Mouse (Mus musculus) forelimb bud, embryonic 11.5 days (tissue): ENCODE measurements around the gene Nmd3.

Experiments
- DNase-seq: peaks from one replicate; pipeline ENCODE4 v3.0.0-alpha.2; 2012; ENCODE audit warnings: low read depth, low spot score

Gene Nmd3

DNA sequence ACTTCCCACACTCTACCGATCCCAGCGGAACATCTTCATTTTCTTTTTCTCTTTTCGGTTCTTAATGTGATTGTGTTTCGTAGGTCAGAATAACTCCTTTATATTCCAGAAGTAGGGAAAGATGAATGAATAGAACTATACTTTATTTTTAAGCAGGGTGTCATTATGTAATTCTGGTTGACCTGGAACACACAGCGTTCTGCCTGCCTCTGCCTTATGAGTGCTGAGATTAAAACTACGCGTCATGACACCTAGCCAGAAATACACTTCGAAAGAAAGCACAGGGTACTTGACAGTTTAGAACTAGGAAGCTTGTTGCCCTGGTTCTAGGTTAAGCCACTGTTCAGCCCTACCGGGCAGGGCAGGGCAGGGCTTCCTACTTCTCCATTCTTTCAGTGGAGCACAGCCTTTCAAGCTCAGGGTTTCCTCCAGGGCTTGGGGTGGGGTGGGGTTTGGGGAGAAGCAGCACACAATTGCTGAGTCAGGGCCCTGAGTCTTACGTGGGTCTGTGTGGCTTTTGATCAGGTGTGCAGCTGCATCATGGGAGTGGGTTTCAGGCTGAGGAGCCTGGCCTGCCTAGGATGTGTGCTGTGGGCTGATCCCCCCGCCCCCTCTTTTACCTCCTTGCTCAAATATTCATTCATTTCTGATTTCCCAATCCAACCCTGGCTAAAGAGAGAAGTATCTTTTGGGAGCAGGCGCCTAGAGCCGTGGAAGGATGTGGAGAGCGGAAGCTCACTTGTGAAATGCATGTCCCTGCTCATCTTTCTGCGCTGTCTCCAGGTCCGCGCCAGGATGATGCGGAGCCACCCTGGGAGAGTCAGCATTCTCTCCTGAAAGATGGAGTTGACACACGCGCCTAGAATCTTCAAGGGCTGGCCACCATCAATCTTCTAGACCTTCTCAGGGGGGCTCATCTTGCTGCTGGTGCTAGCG, 42.1 kb downstream of the Nmd3 start:
- DNase-seq = no peak

DNA sequence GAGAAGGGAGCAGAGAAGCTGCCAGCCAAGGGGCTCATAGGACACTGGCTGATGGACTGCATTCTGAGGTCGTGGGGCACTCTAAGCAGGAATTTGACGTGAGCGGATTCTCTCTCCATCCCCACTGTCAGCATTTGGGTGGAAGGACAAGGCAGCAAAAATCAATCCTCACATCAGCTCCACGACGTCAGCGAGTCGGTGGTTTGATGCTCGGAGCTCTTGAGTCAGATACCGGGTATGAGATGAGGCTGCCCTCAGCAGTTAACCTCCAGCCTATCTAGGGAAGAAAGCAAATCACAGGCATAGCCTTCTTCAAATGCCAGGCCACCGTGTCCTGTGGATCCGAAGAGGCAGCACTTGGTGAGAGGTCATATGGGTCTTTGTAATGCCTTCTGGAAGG, 43.4 kb downstream of the Nmd3 start:
- no peak for DNase-seq

DNA sequence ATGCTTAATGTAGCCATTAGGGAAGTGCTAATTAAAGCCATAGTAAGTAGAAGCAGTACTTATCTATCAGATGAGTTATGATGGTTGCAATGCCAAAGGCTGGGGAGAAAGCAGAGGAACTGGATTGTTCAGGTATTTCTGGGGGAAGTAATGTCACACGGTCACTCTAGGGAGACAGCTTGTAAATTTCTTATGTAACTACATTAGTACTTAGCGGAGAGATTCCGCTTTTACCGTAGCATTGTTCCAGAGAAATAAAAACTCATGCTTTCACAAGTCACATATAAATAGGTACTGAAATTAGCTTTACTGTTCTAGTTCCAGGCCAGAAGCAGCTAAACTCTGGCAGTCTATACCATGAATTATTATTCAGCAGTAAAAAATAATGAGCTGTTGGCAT, 47.4 kb downstream of the Nmd3 start:
- DNase-seq = no peak

DNA sequence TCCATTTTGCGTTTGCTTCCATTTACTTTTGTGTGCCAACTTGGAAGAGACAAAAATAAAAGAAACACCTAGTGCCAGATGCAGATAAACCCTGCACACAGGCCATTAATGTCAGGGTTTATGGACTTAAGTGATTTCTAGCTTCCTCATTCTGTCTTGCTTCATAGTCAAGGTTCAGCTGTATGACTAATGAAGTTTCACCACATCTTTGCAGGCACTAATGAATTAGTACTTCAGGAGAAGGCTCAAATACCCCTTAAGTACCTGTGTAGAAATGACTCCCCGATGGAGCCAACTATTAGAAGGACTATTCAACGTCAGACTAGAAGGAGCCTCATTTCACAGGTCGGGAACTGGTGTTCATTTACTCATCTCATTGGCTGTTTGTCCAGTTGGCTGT, 51.6 kb downstream of the Nmd3 start:
- no peak for DNase-seq

DNA sequence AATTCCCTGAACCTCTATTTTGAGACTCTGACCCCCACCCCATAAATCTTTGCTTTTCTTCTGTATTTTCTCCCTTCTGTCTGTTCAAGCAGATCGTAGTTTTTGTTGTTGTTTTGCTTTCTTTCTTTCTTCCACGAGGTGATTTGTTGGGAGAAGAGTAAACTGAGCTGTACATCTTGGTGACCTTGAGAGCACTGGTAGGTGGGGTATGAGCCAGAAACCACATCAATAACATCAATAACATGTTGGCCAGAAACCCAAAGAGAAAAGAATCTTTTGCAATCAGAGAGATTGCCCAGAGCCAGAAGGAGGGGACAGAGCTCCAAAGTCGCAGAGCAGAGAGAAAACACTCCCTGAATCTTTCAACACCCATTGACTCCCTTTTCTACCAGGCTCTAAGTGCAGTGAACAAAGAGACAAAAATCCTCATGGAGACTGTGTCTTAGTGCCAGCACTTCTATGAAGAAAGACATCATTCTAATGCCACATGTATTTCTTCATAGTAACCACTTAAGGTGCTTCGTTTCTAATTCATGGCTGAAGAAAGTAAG, 57.5 kb downstream of the Nmd3 start:
- DNase-seq = no peak

DNA sequence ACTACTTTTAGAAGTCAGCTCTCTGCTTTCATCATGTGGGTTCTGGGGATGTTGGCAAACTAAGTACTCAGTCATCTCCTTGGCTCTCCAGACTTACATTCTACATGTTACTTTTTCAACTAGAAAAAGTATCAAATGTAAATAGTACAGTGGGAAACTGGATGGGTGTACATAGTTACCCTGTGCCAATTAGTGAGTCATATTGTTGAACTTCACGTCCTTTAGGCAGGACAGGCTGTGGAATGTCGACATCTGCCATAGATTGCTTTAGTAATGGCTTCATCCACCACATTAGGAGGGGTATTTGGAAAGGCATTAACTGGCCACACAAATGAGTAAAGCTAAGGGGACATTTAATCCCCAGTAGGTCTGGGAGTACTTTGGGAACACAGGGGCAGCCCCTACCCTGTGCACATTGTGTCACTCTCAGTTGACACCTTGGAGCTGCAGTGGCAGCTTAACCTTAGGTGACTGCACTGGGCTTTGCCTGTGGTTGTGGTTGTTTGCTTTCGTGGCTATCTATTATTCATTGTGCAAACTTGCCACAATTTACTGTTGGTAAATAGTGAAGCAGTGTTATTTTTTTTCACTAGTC, 71.1 kb downstream of the Nmd3 start:
- DNase-seq = no peak

DNA sequence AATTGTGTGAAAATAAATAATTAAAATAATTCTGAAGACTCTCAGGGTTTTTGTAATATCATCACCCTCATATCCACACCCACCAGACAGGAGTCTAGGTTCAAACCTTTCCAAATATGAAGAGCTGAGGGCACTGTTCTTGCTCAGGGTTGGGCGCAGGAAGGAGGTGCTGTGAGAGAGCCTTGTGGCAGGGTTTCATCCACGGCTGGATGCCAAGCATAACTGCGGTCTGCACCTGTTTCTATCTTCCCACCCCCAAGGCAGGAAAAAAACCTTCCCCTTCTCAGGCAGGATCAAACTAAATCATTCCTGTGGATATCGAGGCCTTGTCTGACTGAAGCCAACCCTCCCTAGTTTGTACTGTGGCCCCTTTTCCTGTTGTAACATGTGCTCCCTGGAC, 75.7 kb downstream of the Nmd3 start:
- DNase-seq = no peak

DNA sequence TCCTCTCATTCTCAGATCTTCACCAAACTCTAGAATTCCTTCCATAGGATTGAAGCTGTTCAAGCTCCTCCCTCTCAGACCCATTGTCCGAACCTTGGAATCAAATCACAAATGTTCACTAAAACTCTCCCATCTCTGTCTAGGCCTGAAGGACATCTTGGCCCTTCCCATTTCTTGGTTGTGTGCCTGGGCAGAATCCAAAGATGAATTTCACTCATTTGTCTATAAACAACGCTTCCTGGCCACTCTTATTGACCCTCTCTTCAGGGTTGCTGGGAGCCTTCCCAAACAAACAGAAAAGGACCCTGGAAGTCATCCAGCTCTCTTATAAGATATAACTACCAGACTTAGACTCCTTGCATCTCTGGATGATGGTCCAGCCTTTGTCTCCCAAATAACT, 76.2 kb downstream of the Nmd3 start:
- no peak for DNase-seq

DNA sequence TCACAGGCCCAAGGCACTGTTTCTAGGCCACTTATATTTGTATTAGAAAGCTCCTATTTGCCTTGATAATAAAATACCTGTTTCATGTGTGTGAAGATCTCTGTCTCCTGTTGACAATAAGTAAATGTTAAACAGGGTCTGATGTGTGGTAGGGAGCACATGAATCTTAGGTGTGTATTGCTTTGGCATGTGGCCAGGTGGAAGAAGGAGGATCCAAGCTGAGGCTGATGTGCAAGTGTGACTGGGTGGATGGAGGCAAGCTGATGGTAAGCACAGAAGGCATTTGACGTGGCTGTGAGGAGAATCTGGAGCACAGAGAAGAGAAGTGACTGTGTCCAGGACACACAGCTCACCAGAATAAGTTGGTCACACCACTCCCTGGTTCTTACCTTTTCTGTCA, 77.3 kb downstream of the Nmd3 start:
- no peak for DNase-seq

DNA sequence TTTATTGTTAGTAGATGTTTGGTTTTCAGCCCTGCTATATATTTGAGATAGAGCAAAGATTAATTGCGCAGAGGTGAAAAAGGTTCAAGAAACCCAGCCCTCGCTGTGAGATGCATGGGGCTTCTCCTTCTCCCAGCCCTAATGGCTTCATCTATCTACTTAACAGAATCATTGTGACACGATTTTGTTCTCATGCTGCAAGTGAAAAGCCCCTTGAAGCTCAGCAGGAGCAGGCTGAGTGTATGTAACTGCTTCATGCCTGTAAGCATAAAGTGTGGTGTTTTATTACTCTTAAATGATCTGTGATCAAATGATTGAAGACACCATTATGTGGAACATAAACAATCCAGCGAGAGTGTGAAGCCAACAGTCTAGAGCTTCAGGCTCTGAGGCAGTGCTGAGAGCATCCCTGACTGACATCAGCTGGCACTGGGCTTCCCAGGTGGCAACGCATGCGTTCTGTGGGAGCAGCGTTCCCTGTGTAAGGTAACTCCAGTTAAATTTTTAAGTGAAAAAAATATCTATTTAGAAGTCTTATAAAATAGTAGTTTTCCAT, 79.1 kb downstream of the Nmd3 start:
- DNase-seq = no peak

DNA sequence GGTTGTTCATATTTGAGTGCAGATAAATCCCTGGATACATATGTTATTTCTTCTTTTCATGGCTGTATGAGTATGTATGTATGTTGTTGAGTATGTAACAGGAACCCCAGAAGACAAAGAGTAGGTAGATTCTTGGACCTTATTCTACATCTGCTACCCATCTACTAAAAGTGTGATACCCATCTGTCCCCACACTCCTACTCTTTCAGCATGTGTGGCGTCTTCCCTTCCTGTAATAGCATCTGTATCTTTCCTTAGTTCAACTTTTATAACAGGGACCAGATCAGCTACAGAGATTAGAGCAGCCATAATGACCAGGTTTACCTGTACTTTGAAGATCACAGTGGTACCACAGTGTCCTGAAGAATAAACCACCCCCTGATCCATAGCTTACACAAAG, 81.4 kb downstream of the Nmd3 start:
- no peak for DNase-seq
